Mouse (Mus musculus) liver, embryonic 12.5 days (tissue): ENCODE data around the gene Med23. TPM values are rescaled to one million over a fixed set of nuclear protein-coding genes. Genes with fewer than 3 reads are reported as not detected.

Experiments used
- ATAC-seq: fragments of 200-750 bp; cut with Nextera tagmentation; 2 replicates; pipeline ENCODE4 v1.8.0; 2017; ENCODE audit warnings: moderate number of reproducible peaks, mild to moderate bottlenecking, moderate library complexity
- H3K27ac ChIP-seq: fragments of 300-500 bp; sonication (generic); 2 replicates; pipeline ENCODE4 v1.5.1; 2016; ENCODE audit warnings: mild to moderate bottlenecking
- H3K27me3 ChIP-seq: fragments of 300-500 bp; sonication (generic); replicated peaks from 2 replicates; pipeline ENCODE4 v1.6.1; 2016; ENCODE audit warnings: mild to moderate bottlenecking, moderate library complexity
- H3K36me3 ChIP-seq: fragments of 300-500 bp; sonication (generic); 2 replicates; pipeline ENCODE4 v1.6.1; 2016; ENCODE audit warnings: mild to moderate bottlenecking, moderate library complexity
- H3K4me1 ChIP-seq: fragments of 300-500 bp; sonication (generic); 2 replicates; pipeline ENCODE4 v1.6.1; 2016
- H3K4me2 ChIP-seq: fragments of 300-500 bp; sonication (generic); 2 replicates; pipeline ENCODE4 v1.6.1; 2016; ENCODE audit warnings: mild to moderate bottlenecking, moderate library complexity
- H3K4me3 ChIP-seq: fragments of 300-500 bp; sonication (generic); 2 replicates; pipeline ENCODE4 v1.5.1; 2016; ENCODE audit warnings: mild to moderate bottlenecking, moderate library complexity
- H3K9ac ChIP-seq: fragments of 300-500 bp; sonication (generic); 2 replicates; pipeline ENCODE4 v1.6.1; 2016; ENCODE audit warnings: mild to moderate bottlenecking, moderate library complexity
- H3K9me3 ChIP-seq: fragments of 300-500 bp; sonication (generic); replicated peaks from 2 replicates; pipeline ENCODE4 v1.6.1; 2016; ENCODE audit warnings: mild to moderate bottlenecking, moderate library complexity
- WGBS: fragments of 180-500 bp; shearing (Covaris S2); methylation state at CpG from one replicate; pipeline ENCODE4 v1.1.7; 2016; ENCODE audit not compliant: insufficient replicate concordance; 5-methylcytosine and 5-hydroxymethylcytosine counted together
- microRNA-seq: library from miRNA; unstranded; fragments of <30 nt; microRNA quantifications from one replicate; pipeline ENCODE4, GENCODE M21; 2017
- polyA plus RNA-seq: library from polyadenylated mRNA; unstranded; fragments of >200 nt; fragmentation: Nextera tagmentation; extraction: Ambion mirVana; gene quantifications from 2 replicates; pipeline ENCODE4 v1.2.1, GENCODE M21; 2016

Med23 gene
- polyA plus RNA-seq, 1 experiment from 2014 or later: 11.6 TPM

- no peak overlapping the region for H3K4me2 ChIP-seq
- H3K36me3 ChIP-seq: no peaks in the 10 kb centered on the region
- H3K9me3 ChIP-seq: no peaks in the 10 kb centered on the region
- no peak for ATAC-seq
- H3K9ac ChIP-seq: no peak overlapping the region
- no peak overlapping the region for H3K27ac ChIP-seq
- WGBS: 71% methylated on average over 8 of the region's 8 CpGs
- no peaks in the 10 kb centered on the region for H3K27me3 ChIP-seq
- no peaks in the 10 kb centered on the region for H3K4me1 ChIP-seq
- H3K4me3 ChIP-seq: no peak overlapping the region
Observed at GRCm38 (mm10) chr10:24948278-24948677, 78.5 kb downstream of the Med23 start.

GRCm38 (mm10) chr10:24950223-24950622 is 80.4 kb downstream of the Med23 start:
- 39% methylated on average over 4 of the region's 4 CpGs for WGBS
- Histone ChIP-seq H3K9ac (no peak overlapping the region), H3K4me1 (no peaks in the 10 kb centered on the region), H3K4me3 (no peak overlapping the region), H3K27ac (no peak overlapping the region), H3K9me3 (no peaks in the 10 kb centered on the region), H3K4me2 (no peak overlapping the region), H3K36me3 (no peaks in the 10 kb centered on the region), H3K27me3 (no peaks in the 10 kb centered on the region)
- no peak for ATAC-seq

- ATAC-seq: no peak
- H3K4me1 ChIP-seq: no peaks in the 10 kb centered on the region
- no peak overlapping the region for H3K4me2 ChIP-seq
- no peak overlapping the region for H3K9ac ChIP-seq
- no peak overlapping the region for H3K4me3 ChIP-seq
- no peaks in the 10 kb centered on the region for H3K36me3 ChIP-seq
- 82% methylated on average over 8 of the region's 8 CpGs for WGBS
- H3K27ac ChIP-seq: no peak overlapping the region
- no peaks in the 10 kb centered on the region for H3K9me3 ChIP-seq
- H3K27me3 ChIP-seq: no peaks in the 10 kb centered on the region
Observed at GRCm38 (mm10) chr10:24951575-24951974, 81.8 kb downstream of the Med23 start.

GRCm38 (mm10) chr10:24952549-24952948 is 82.8 kb downstream of the Med23 start:
- WGBS: 66% methylated on average over 7 of the region's 7 CpGs
- no peak for ATAC-seq

GRCm38 (mm10) chr10:24953876-24954275 is 84.1 kb downstream of the Med23 start:
- Histone ChIP-seq H3K9me3 (no peaks in the 10 kb centered on the region), H3K27me3 (no peaks in the 10 kb centered on the region), H3K36me3 (no peaks in the 10 kb centered on the region), H3K27ac (no peak overlapping the region), H3K9ac (no peak overlapping the region), H3K4me3 (no peak overlapping the region), H3K4me2 (no peak overlapping the region), H3K4me1 (no peaks in the 10 kb centered on the region)
- 67% methylated on average over 6 of the region's 6 CpGs for WGBS
- no peak for ATAC-seq

More at GRCm38 (mm10) chr10:24952549-24952948, 82.8 kb downstream of the Med23 start:
- H3K27ac ChIP-seq: no peak overlapping the region
- H3K27me3 ChIP-seq: no peaks in the 10 kb centered on the region
- H3K4me1 ChIP-seq: no peaks in the 10 kb centered on the region
- H3K9me3 ChIP-seq: no peaks in the 10 kb centered on the region
- H3K36me3 ChIP-seq: no peaks in the 10 kb centered on the region
- H3K9ac ChIP-seq: no peak overlapping the region
- no peak overlapping the region for H3K4me2 ChIP-seq
- no peak overlapping the region for H3K4me3 ChIP-seq

GRCm38 (mm10) chr10:24958280-24959042 is 88.7 kb downstream of the Med23 start:
- Histone ChIP-seq H3K4me1 (0 out of 2 replicates have a peak, but pooled peaks cover 4% of the 10 kb centered on the region), H3K4me3 (no peak overlapping the region), H3K36me3 (no peaks in the 10 kb centered on the region), H3K27ac (no peak overlapping the region), H3K9ac (no peak overlapping the region), H3K4me2 (peak overlapping the region; percentile 7; the same call in 1 of the 2 replicates), H3K9me3 (no peaks in the 10 kb centered on the region), H3K27me3 (no peaks in the 10 kb centered on the region)
- no peak for ATAC-seq
- WGBS: 66% methylated on average over 15 of the region's 15 CpGs

GRCm38 (mm10) chr10:24959043-24959916 is 89.5 kb downstream of the Med23 start:
- 0 out of 2 replicates have a peak, but pooled peaks cover 4% of the 10 kb centered on the region for H3K4me1 ChIP-seq
- H3K4me3 ChIP-seq: no peak overlapping the region
- WGBS: 52% methylated on average over 15 of the region's 15 CpGs
- H3K27me3 ChIP-seq: no peaks in the 10 kb centered on the region
- H3K9ac ChIP-seq: no peak overlapping the region
- ATAC-seq: no peak
- H3K4me2 ChIP-seq: peak overlapping the region; percentile 7; the same call in 1 of the 2 replicates
- H3K27ac ChIP-seq: no peak overlapping the region
- H3K9me3 ChIP-seq: no peaks in the 10 kb centered on the region
- H3K36me3 ChIP-seq: no peaks in the 10 kb centered on the region

- Histone ChIP-seq H3K4me2 (no peak overlapping the region), H3K9me3 (no peaks in the 10 kb centered on the region), H3K27me3 (no peaks in the 10 kb centered on the region), H3K27ac (no peak overlapping the region), H3K4me1 (0 out of 2 replicates have a peak, but pooled peaks cover 4% of the 10 kb centered on the region), H3K36me3 (no peaks in the 10 kb centered on the region), H3K9ac (no peak overlapping the region), H3K4me3 (no peak overlapping the region)
- ATAC-seq: no peak
- WGBS: 30% methylated on average over 2 of the region's 2 CpGs
Observed at GRCm38 (mm10) chr10:24961112-24961511, 91.3 kb downstream of the Med23 start.

GRCm38 (mm10) chr10:24961889-24962288 is 92.1 kb downstream of the Med23 start:
- Histone ChIP-seq H3K27me3 (no peaks in the 10 kb centered on the region), H3K4me1 (0 out of 2 replicates have a peak, but pooled peaks cover 4% of the 10 kb centered on the region), H3K27ac (no peak overlapping the region), H3K9ac (no peak overlapping the region), H3K36me3 (no peaks in the 10 kb centered on the region), H3K9me3 (no peaks in the 10 kb centered on the region), H3K4me3 (no peak overlapping the region), H3K4me2 (no peak overlapping the region)
- 78% methylated on average over 2 of the region's 2 CpGs for WGBS
- ATAC-seq: no peak

Small RNA genes within 50 kb of the gene (microRNA-seq; reads per million reads assigned to microRNA genes)
- not detected for gene Mir6905

Other genes starting within 250 kb of the Med23 start
- 1.5 and 2.1 TPM in 2 replicates for gene Enpp1, start 157.8 kb upstream of the Med23 start, polyA plus RNA-seq
- gene Enpp3, start 27.2 kb upstream of the Med23 start, polyA plus RNA-seq: 1.3 and 2.1 TPM in 2 replicates
- gene Arg1, start 57.5 kb downstream of the Med23 start, polyA plus RNA-seq: 3.6 and 4.0 TPM in 2 replicates